ENCODE assay signal across 8 mouse cellular contexts in genomic region chr14:52257484-52258213, GRCm38 (mm10). TPM values are rescaled to one million over a fixed set of nuclear protein-coding genes. Genes with fewer than 3 reads are reported as not detected.
DNase-seq lines count a peak whose midpoint lies in the region; ATAC-seq and TF ChIP-seq lines count a peak whose summit lies in the region.

Chd8 (minus strand) TSS chr14:52257780.

- peak; percentile 87 for TF ChIP-seq CTCF in left cerebral cortex, adult 2 months (IDR thresholded peaks at IDR 0.05)

- peaks cover 5% of the 10 kb centered on the region for H3K36me3 ChIP-seq in hindbrain, embryonic 16.5 days (ENCODE audit: control insufficient read depth, insufficient read depth, low read length)

- peak within 1 kb of the TSS; percentile 71 for H3K4me2 ChIP-seq in hindbrain, embryonic 16.5 days (ENCODE audit: low read length)

- DNase-seq in WW6 (ENCODE audit: low read depth, low spot score) = peak; percentile 97
- DNase-seq in cerebellum, postnatal 4 days (ENCODE audit: low spot score in 2 of 2) = peak; percentile 96 to 97
- peak; percentile 98 for DNase-seq in gastrocnemius, adult 18-20 months (ENCODE audit: low spot score)
- DNase-seq in left cerebral cortex, adult 2 months (ENCODE audit: extremely low spot score in 1 of 2, low spot score in 2 of 2) = peak; percentile 98
- peak; percentile 97 to 98 for DNase-seq in right cerebral cortex, adult 2 months (ENCODE audit: low spot score in 2 of 2)
- DNase-seq in urinary bladder, postnatal 14 days (ENCODE audit: low spot score) = peak; percentile 98

- H3K9ac ChIP-seq in hindbrain, embryonic 16.5 days (ENCODE audit: low read depth, low read length) = peak within 1 kb of the TSS; percentile 85

- peaks cover 12% of the 10 kb centered on the region for H3K4me1 ChIP-seq in hindbrain, embryonic 16.5 days (ENCODE audit: control insufficient read depth, insufficient read depth, low read depth, low read length)

- H3K27ac ChIP-seq in hindbrain, embryonic 16.5 days (ENCODE audit: low read depth, low read length) = peak within 1 kb of the TSS; percentile 94
- peak within 1 kb of the TSS; percentile 94 for H3K27ac ChIP-seq in left cerebral cortex, adult 2 months

- no peaks in the 10 kb centered on the region for H3K9me3 ChIP-seq in hindbrain, embryonic 16.5 days (ENCODE audit: control insufficient read depth, low read length)

- intact Hi-C loops in left cerebral cortex, adult 2 months (cut with DNase I) = loop anchor here (1.0 kb wide), 2 partner anchors 13 to 22 kb away; partner anchors contain the start of genes Rab2b and Tox4

- peak; percentile 100 for ATAC-seq in hindbrain, embryonic 16.5 days
- ATAC-seq in megakaryocyte, adult 5-6 weeks (ENCODE audit: poor library complexity, severe bottlenecking) = peak; percentile 98

- WGBS in hindbrain, embryonic 16.5 days = under 1% methylated on average over 49 of the region's 54 CpGs

- no peaks in the 10 kb centered on the region for H3K27me3 ChIP-seq in hindbrain, embryonic 16.5 days (replicated peaks; ENCODE audit: control insufficient read depth, insufficient read depth, low read length)

- peak within 1 kb of the TSS; percentile 55 for H3K4me3 ChIP-seq in hindbrain, embryonic 16.5 days (ENCODE audit: low read length)
- peak within 1 kb of the TSS; percentile 67 for H3K4me3 ChIP-seq in left cerebral cortex, adult 2 months

RNA-seq across cellular contexts. Expression of gene Chd8, which starts in this region (rescaled TPM):
- 10 to 100 TPM; 26.9 to 29.6 TPM for total RNA-seq in gastrocnemius, adult 18-20 months (2021)
- polyA plus RNA-seq in hindbrain, embryonic 16.5 days (2015; fragmentation: Nextera tagmentation; extraction: Ambion mirVana) = 31.0 and 32.9 TPM in 2 replicates
- 100 to 1,000 TPM; 115 to 122 TPM for total RNA-seq in left cerebral cortex, adult 2 months (2021)
- total RNA-seq in megakaryocyte, adult 5-6 weeks (2015) = 73.1 and 77.7 TPM in 2 replicates
- 36.9 and 47.6 TPM in 2 replicates for total RNA-seq in megakaryocyte, adult 5-6 weeks (2017)

Comparison
In these comparisons a context has a peak if more than half of its experiments do, and no peak if none do; other contexts are left out.
1. Peak in every context shown above with its lines: DNase-seq, ATAC-seq, H3K4me3 ChIP-seq and H3K27ac ChIP-seq.